Mouse (Mus musculus) cortical plate, adult 2 months (tissue): ENCODE results near the gene Bcl10.

Source experiments
- CTCF ChIP-seq: fragments of 200-500 bp; IDR thresholded peaks from 2 replicates; pipeline ENCODE4 v1.5.1; 2011; ENCODE audit warnings: mild to moderate bottlenecking, control low read depth, low read length; ENCODE audit not compliant: insufficient read depth; ENCODE audit errors: extremely low read depth
- POLR2A ChIP-seq: fragments of 200-500 bp; IDR thresholded peaks from 2 replicates; pipeline ENCODE4 v1.6.1; 2011; ENCODE audit warnings: mild to moderate bottlenecking, low read length, control low read depth; ENCODE audit not compliant: insufficient read depth; ENCODE audit errors: extremely low read depth

- TF ChIP-seq POLR2A (no peak), CTCF (no peak)
These were observed 21.7 kb downstream of the Bcl10 start for GRCm38 (mm10) chr3:145944348-145944747.
